8 mouse cellular contexts compared by ENCODE assay signal in genomic region chr1:60409168-60409828, GRCm38 (mm10). TPM values are rescaled to one million over a fixed set of nuclear protein-coding genes. Genes with fewer than 3 reads are reported as not detected.
DNase-seq lines count a peak whose midpoint lies in the region; ATAC-seq lines count a peak whose summit lies in the region.

Gene Abi2 (plus strand): TSS chr1:60409619.

- peak within 1 kb of the TSS; percentile 74 for H3K4me2 ChIP-seq in intestine, embryonic 14.5 days (ENCODE audit: low read length)

- H3K9me3 ChIP-seq in intestine, embryonic 14.5 days (ENCODE audit: control insufficient read depth, low read length) = no peaks in the 10 kb centered on the region

- peak; percentile 91 to 94 for DNase-seq in adrenal gland, adult 18-20 months (ENCODE audit: low spot score in 2 of 2)
- DNase-seq in embryo, embryonic 10.5 days (ENCODE audit: low spot score) = peak; percentile 97
- peak; percentile 95 for DNase-seq in gastrocnemius, postnatal 25 days
- peak; percentile 96 for DNase-seq in intestine, embryonic 14.5 days (ENCODE audit: low spot score)
- DNase-seq in left cerebral cortex, postnatal 10 days (ENCODE audit: extremely low spot score in 1 of 2, low spot score in 2 of 2) = peak; percentile 91 to 97
- peak; percentile 97 for DNase-seq in right cerebral cortex, postnatal 14 days
- peak; percentile 86 to 89 for DNase-seq in urinary bladder, postnatal 36 days (ENCODE audit: low spot score in 2 of 2)

- H3K36me3 ChIP-seq in intestine, embryonic 14.5 days (ENCODE audit: control insufficient read depth, insufficient read depth, low read length) = no peaks in the 10 kb centered on the region

- peak within 1 kb of the TSS; percentile 93 for H3K27ac ChIP-seq in intestine, embryonic 14.5 days (ENCODE audit: low read depth)

- H3K4me3 ChIP-seq in intestine, embryonic 14.5 days (ENCODE audit: low read depth, low read length) = peak within 1 kb of the TSS; percentile 94

- H3K27me3 ChIP-seq in intestine, embryonic 14.5 days (replicated peaks; ENCODE audit: control insufficient read depth, insufficient read depth, low read length) = no peaks in the 10 kb centered on the region

- WGBS in intestine, embryonic 14.5 days = 0% methylated on average over 46 of the region's 69 CpGs

- ATAC-seq in intestine, embryonic 14.5 days (replicated peaks; ENCODE audit: low FRiP score, low TSS enrichment, low read depth) = peak; percentile 94
- peak; percentile 90 for ATAC-seq in megakaryocyte progenitor cell, adult 5-6 weeks (replicated peaks; ENCODE audit: poor library complexity)

- peaks cover 4% of the 10 kb centered on the region for H3K4me1 ChIP-seq in intestine, embryonic 14.5 days (replicated peaks; ENCODE audit: control insufficient read depth, insufficient read depth, low read length)

- peak within 1 kb of the TSS; percentile 86 for H3K9ac ChIP-seq in intestine, embryonic 14.5 days (ENCODE audit: low read length)

- intact Hi-C loops in left cerebral cortex, postnatal 10 days (cut with DNase I) = loop anchor here (5.0 kb wide), 1 partner anchor 67 kb away; the partner anchor contains the start of gene Cyp20a1

RNA-seq across cellular contexts. Expression of gene Abi2, which starts in this region (rescaled TPM):
- 10 to 100 TPM; 31.0 to 35.3 TPM for total RNA-seq in adrenal gland, adult 18-20 months (2021)
- 1 to 10 TPM; 8.2 to 9.9 TPM for total RNA-seq in gastrocnemius, postnatal 25 days (2021)
- 19.4 and 28.0 TPM in 2 replicates for polyA plus RNA-seq in intestine, embryonic 14.5 days (2014; fragmentation: Nextera tagmentation; extraction: Ambion mirVana)
- total RNA-seq in left cerebral cortex, postnatal 10 days (2021) = 100 to 1,000 TPM; 446 to 493 TPM
- 19.4 and 21.9 TPM in 2 replicates for total RNA-seq in megakaryocyte progenitor cell, adult 5-6 weeks (2015)
- total RNA-seq in megakaryocyte progenitor cell, adult 5-6 weeks (2017) = 13.5 and 15.5 TPM in 2 replicates

Comparison
In these comparisons a context has a peak if more than half of its experiments do, and no peak if none do; other contexts are left out.
1. Peak in every context shown above with its lines: DNase-seq, ATAC-seq, H3K4me3 ChIP-seq and H3K27ac ChIP-seq.
2. RNA of gene Abi2 (total RNA-seq): 446 to 493 TPM in left cerebral cortex, postnatal 10 days; 31.0 to 35.3 TPM in adrenal gland, adult 18-20 months, 13.5 to 21.9 TPM in megakaryocyte progenitor cell, adult 5-6 weeks and 8.2 to 9.9 TPM in gastrocnemius, postnatal 25 days; every median in the first group is over 10 times any median in the second.